Mouse (Mus musculus) bone marrow macrophage, adult 2 months (primary cell): Measurements from ENCODE around the gene Lmod2.

ENCODE experiments used
- CTCF ChIP-seq: IDR thresholded peaks from 2 replicates; pipeline ENCODE4 v1.5.1; 2012; ENCODE audit warnings: low read depth, mild to moderate bottlenecking, low read length, moderate library complexity
- POLR2A ChIP-seq: IDR thresholded peaks from 2 replicates; pipeline ENCODE4 v1.6.1; 2012; ENCODE audit warnings: mild to moderate bottlenecking, low read depth, low read length, borderline replicate concordance

DNA sequence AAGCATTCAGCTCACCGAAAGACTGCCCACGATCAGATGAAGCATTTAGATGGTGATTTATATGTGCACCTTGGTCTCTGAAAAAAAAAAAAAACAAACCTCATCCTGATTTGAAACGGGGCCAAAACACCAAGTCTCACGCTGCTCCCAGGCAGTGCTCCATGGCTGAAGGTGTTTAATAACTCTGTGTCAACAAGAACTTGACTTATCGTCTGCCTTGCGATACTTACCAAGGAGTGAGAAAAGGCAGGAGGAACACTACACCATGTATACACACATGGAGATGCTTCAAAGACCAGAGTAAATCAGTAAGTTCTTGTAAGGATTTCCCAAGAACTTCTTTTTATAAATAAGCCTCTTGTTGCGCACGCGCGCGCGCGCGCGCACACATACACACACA is 10.0 kb downstream of the Lmod2 start:
- TF ChIP-seq CTCF, result no peak
- no peak for TF ChIP-seq POLR2A
